Mouse (Mus musculus): ENCODE data around the gene Mpig6b. TPM values are rescaled to one million over a fixed set of nuclear protein-coding genes. Genes with fewer than 3 reads are reported as not detected.
A peak's percentile ranks its signal among the peaks of the same experiment; 100 is the strongest.

Mpig6b gene
- total and polyA plus RNA-seq, 2 experiments from 2014 or later: 0.08 TPM; not detected in 1

DNA sequence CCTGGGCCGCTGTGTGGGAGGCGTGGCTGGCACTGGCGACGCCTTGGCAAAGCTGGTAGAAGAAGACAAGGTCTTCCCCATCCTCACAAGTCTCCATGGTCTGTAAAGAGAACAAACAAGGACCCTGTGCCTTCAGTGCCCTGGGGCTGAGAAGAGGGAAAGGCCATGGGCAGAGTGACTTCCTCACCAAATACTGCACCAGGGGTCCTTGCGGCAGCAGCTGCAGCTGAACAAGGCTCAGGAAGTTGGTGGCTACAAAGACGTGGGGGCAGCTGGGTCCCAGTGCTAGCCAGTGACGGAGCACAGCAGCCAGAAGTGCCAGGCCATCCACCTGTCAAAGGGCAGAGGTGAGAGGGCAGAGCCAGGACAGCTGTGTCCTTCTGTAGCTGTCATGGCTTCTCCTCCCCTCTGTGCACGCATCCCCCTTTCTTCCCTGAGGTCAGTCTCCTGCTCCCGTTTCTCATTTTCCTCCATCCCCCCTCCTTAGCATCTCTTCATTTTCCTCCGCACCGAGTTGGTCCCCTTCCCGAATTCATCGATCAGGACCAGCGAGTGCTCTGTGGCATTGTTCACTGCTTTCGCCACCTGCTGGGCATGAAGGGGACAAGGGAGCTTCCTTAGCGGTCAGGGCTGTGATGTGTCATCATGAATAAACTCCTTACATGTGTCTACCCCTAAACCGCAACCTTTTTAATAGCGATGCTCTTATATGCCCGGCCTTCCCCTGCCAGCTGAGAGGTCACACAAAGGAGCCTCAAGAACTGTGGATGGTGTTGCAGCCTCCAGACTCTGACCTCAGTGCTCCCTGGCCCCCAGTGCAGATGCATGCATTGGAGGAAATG, 36.1 kb downstream of the Mpig6b start:
- Histone ChIP-seq H3K27ac (ENCODE audit: low read depth, low read length) (no peak overlapping the region), H3K4me2 (ENCODE audit: low read depth) (0 out of 2 replicates have a peak overlapping the region, but pooled peaks have one; percentile 8), H3K4me3 (ENCODE audit: low read depth, low read length) (no peak overlapping the region), H3K4me1 (ENCODE audit: insufficient read depth) (no peaks in the 10 kb centered on the region), H3K9ac (no peak overlapping the region), H3K9me3 (ENCODE audit: low read length) (no peaks in the 10 kb centered on the region), H3K36me3 (ENCODE audit: insufficient read depth) (no peaks in the 10 kb centered on the region), H3K27me3 (ENCODE audit: insufficient read depth, low read length) (no peaks in the 10 kb centered on the region)
- ATAC-seq (0 out of 2 replicates have a peak, but pooled peaks have one; percentile 26), DNase-seq (peak; percentile 38)
- 35% methylated on average over 19 of the region's 19 CpGs for WGBS
- peak; percentile 64 for TF ChIP-seq CTCF (IDR thresholded peaks at IDR 0.05; ENCODE audit: low read depth)

DNA sequence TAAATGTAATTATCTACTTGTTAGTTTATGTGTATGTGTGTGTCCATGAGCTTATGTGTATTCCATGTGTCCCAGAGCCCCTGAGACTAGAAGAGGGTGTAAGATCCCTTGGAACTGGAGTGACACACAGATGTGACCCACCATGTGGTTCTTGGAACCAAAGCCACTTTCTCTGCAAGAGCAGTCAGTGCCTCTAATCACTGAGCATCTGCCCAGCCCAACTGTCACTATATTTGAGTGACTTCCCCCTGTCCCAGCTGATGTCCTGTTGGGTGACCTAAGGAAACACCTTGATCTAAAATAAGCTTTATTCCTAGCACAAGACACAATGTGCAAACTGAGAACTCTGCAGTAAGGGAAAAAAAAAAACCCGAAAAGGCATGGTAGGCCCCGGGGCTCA, 37.7 kb downstream of the Mpig6b start:
- WGBS: 73% methylated on average over 2 of the region's 2 CpGs

DNA sequence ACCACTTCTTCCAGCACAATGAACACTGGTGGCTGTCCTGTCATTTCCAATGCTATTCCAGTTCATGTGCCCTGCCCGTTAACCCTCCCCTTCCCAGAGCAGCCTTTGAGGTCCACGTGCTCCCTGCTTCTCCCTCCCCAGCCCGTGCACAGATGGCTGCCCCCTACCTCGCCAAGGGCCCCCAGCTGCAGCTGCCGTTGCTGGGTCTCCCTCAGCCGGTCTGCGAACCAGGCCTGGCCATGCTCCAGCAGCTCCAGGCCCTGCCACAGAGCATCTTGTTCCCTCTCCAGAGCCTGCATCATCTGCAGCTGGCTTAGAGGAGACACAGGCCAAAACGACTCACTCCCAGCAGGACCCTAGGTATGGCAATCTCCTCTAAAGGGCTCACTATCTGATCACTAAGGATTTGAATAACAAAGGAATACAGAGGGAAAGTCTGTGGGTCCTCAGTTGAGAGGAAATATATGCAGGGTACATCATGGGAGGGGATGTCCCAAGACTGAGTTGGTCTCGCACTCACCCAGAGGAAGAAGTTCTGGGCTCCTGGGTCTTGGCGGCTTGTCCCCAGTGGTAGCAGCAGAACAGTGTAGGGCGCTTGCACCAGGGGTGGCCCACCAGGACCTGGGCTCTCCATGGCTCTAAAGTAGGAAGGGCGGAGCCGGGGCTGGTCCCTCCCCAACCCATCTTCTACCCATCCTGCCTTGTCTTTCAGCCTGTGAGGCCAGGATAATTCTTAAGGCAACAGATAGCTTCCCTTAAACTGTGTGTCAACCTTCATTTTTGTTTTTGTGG, 38.5 kb downstream of the Mpig6b start, which contains the start of gene Sapcd1:
Sapcd1 (minus strand) TSS at position 740 of the 792 bp plus-strand sequence.
- Histone ChIP-seq H3K4me2 (ENCODE audit: low read depth) (no peak within 1 kb of the TSS), H3K4me3 (ENCODE audit: low read depth, low read length) (no peak within 1 kb of the TSS), H3K9me3 (ENCODE audit: low read length) (no peaks in the 10 kb centered on the region), H3K36me3 (ENCODE audit: insufficient read depth) (no peaks in the 10 kb centered on the region), H3K9ac (no peak within 1 kb of the TSS), H3K27me3 (ENCODE audit: insufficient read depth, low read length) (no peaks in the 10 kb centered on the region), H3K4me1 (ENCODE audit: insufficient read depth) (no peaks in the 10 kb centered on the region), H3K27ac (ENCODE audit: low read depth, low read length) (peak within 1 kb of the TSS; percentile 45; the same call in 1 of the 2 replicates)
- WGBS: 28% methylated on average over 13 of the region's 13 CpGs
- peak; percentile 81 for ATAC-seq
- no peak for TF ChIP-seq CTCF (IDR thresholded peaks at IDR 0.05; ENCODE audit: low read depth)
- peak; percentile 68 for DNase-seq

More for the DNA sequence above, 37.7 kb downstream of the Mpig6b start:
- Histone ChIP-seq H3K9ac (no peak overlapping the region), H3K4me2 (ENCODE audit: low read depth) (no peak overlapping the region), H3K9me3 (ENCODE audit: low read length) (no peaks in the 10 kb centered on the region), H3K27ac (ENCODE audit: low read depth, low read length) (no peak overlapping the region), H3K36me3 (ENCODE audit: insufficient read depth) (no peaks in the 10 kb centered on the region), H3K4me3 (ENCODE audit: low read depth, low read length) (no peak overlapping the region), H3K27me3 (ENCODE audit: insufficient read depth, low read length) (no peaks in the 10 kb centered on the region), H3K4me1 (ENCODE audit: insufficient read depth) (no peaks in the 10 kb centered on the region)
- TF ChIP-seq CTCF (IDR thresholded peaks at IDR 0.05; ENCODE audit: low read depth): no peak
- DNase-seq (no peak), ATAC-seq (no peak)

DNA sequence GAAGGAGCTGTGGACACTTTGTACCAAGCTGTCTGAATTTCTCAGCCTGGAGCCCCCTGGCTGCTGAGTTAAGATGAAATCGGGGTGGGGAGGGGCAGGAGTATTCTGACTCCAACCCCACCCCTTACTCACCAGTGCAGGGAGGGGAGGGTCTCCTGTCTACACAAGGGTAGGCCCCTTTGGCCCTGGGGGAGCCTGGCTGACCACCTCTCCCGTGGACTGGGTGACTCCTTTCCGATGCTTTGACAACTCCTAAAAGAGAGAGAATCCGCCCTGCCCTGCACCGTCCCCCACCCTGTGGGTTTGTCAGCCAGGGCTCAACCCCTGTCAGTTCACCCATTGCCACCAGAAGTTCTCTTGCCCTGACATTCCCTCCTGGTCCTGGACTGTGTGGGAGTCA, 39.8 kb downstream of the Mpig6b start:
- Histone ChIP-seq H3K4me1 (ENCODE audit: insufficient read depth) (peaks cover 4% of the 10 kb centered on the region; the same call in 1 of the 2 replicates), H3K36me3 (ENCODE audit: insufficient read depth) (no peaks in the 10 kb centered on the region), H3K4me3 (ENCODE audit: low read depth, low read length) (no peak overlapping the region), H3K9ac (no peak overlapping the region), H3K4me2 (ENCODE audit: low read depth) (no peak overlapping the region), H3K27me3 (ENCODE audit: insufficient read depth, low read length) (no peaks in the 10 kb centered on the region), H3K27ac (ENCODE audit: low read depth, low read length) (no peak overlapping the region), H3K9me3 (ENCODE audit: low read length) (no peaks in the 10 kb centered on the region)
- peak; percentile 14; the same call in 1 of the 2 replicates for TF ChIP-seq CTCF (IDR thresholded peaks at IDR 0.05; ENCODE audit: low read depth)
- ATAC-seq: no peak
- 73% methylated on average over 5 of the region's 5 CpGs for WGBS
- DNase-seq: no peak

DNA sequence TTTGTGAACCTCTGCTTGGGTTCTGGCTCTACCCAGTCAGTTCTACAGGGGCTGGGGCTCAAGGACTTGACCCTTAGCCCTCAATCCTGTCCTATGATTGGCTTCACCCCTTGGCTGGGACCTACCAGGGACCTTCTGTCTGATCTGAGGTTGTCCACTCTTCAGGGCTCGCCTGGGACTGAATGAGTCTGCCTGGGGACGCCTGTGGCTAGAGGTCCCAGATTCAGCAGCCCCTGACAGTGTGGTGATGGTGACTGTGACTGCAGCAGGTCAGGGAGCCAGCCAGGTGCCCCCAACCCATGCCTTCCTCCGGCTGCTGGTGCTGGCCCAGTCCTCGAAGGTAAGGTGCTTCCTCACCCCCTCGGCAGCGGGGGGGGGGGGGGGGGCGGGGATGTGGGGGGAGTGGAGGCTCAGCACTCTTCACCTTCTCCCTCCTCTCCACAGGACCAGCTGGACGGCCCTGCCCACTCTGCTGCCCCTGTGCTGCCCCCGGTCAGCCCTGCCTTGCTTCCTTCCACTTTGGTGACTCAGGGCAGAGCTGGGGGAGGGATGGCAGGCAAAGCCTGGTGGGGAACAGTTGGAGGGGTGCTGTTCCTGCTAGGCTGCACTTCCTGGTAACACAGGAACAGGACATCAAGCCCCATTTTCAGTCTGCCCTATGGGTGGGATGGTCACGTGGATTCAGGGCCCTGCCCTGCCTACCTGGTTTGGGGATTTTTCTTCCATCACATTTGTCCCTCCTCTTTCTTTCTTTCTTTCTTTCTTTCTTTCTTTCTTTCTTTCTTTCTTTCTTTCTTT, 41.1 kb downstream of the Mpig6b start:
- no peaks in the 10 kb centered on the region for H3K9me3 ChIP-seq (ENCODE audit: low read length)
- TF ChIP-seq CTCF (IDR thresholded peaks at IDR 0.05; ENCODE audit: low read depth): no peak
- no peak for ATAC-seq
- H3K27me3 ChIP-seq (ENCODE audit: insufficient read depth, low read length): no peaks in the 10 kb centered on the region; the same call in 1 of the 2 replicates
- 64% methylated on average over 8 of the region's 10 CpGs for WGBS
- DNase-seq: no peak
- H3K27ac ChIP-seq (ENCODE audit: low read depth, low read length): no peak overlapping the region
- H3K4me1 ChIP-seq (ENCODE audit: insufficient read depth): peaks cover 4% of the 10 kb centered on the region; the same call in 1 of the 2 replicates
- no peaks in the 10 kb centered on the region for H3K36me3 ChIP-seq (ENCODE audit: insufficient read depth)
- no peak overlapping the region for H3K4me3 ChIP-seq (ENCODE audit: low read depth, low read length)
- no peak overlapping the region for H3K9ac ChIP-seq
- no peak overlapping the region for H3K4me2 ChIP-seq (ENCODE audit: low read depth)

DNA sequence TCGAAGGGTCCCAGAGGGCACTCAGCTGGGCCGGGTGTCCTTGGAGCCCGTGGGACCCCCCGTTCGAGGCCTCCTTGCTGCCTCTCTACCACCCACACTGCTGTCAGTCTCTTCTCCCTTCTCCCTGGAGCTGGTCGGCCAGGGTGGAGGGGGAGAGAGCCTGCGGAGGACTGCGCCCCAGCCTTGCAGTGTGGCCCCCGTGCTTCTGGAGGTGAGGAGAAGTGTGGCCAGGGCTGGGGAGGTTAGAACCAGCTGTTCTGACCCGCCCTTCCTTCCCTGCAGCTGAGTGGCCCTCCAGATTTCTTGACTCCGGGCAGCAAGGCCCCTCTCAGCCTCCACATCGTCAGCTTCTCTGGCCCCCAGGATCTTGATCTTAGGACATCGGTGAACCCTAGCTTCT, 41.7 kb downstream of the Mpig6b start:
- WGBS: 83% methylated on average over 12 of the region's 13 CpGs
- H3K9me3 ChIP-seq (ENCODE audit: low read length): no peaks in the 10 kb centered on the region
- H3K27me3 ChIP-seq (ENCODE audit: insufficient read depth, low read length): no peaks in the 10 kb centered on the region; the same call in 1 of the 2 replicates
- no peak overlapping the region for H3K4me3 ChIP-seq (ENCODE audit: low read depth, low read length)
- peaks cover 4% of the 10 kb centered on the region; the same call in 1 of the 2 replicates for H3K4me1 ChIP-seq (ENCODE audit: insufficient read depth)
- ATAC-seq (no peak), DNase-seq (no peak)
- no peaks in the 10 kb centered on the region for H3K36me3 ChIP-seq (ENCODE audit: insufficient read depth)
- no peak overlapping the region for H3K4me2 ChIP-seq (ENCODE audit: low read depth)
- H3K27ac ChIP-seq (ENCODE audit: low read depth, low read length): no peak overlapping the region
- no peak overlapping the region for H3K9ac ChIP-seq
- no peak for TF ChIP-seq CTCF (IDR thresholded peaks at IDR 0.05; ENCODE audit: low read depth)
